ENCODE assay signal across 9 mouse cellular contexts in the genomic region with DNA sequence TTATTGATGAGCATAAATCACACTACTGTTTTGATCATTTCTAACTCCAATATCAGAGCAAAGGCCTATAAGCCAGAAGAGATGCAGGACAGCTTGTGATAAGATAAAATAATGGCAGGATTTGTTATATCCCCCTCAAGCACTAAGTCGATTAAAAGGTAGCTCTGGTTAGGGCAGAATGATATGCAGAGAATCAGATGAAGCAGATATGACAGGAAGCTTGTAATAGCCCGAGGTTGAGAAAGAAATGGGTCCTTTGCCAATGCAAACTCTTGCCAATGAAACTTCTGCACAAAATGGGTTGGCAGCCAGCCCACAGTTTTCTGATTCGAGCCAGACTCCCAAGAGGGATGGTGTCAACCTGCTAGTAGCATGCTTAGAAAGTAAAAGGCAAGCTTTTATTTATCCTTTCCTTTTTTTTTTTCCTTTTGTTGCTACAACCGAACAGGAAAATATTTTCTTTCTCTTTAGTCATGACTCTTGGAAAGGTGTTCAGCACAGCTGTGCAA.
DNase-seq lines count a peak whose midpoint lies in the region; ATAC-seq and TF ChIP-seq lines count a peak whose summit lies in the region.
"Had no signal": no experiment of that assay in that cellular context is flagged by ENCODE, and none has a peak within 500 bp of the region (broad histone marks: within the 10 kb centered on the region; RNA-seq: fewer than 3 reads in every experiment).

No protein-coding gene starts in this region.

- no peak overlapping the region for H3K4me2 ChIP-seq in heart, embryonic 12.5 days
- H3K4me2 ChIP-seq in forebrain, postnatal 0 days (ENCODE audit: low read depth) = no peak overlapping the region
- H3K4me2 ChIP-seq: limb, embryonic 12.5 days had no signal

- WGBS in heart, embryonic 12.5 days = 37% methylated on average over 4 of the region's 4 CpGs
- 22% methylated on average over 4 of the region's 4 CpGs for WGBS in forebrain, postnatal 0 days
- WGBS in large intestine, adult 2 months = 13% methylated on average over 4 of the region's 4 CpGs

- ATAC-seq in heart, embryonic 12.5 days (ENCODE audit: insufficient number of reproducible peaks, low FRiP score) = no peak
- ATAC-seq in forebrain, postnatal 0 days = peak; percentile 63; the same call in 1 of the 2 replicates

- H3K36me3 ChIP-seq in heart, embryonic 12.5 days = no peaks in the 10 kb centered on the region
- no peaks in the 10 kb centered on the region for H3K36me3 ChIP-seq in forebrain, postnatal 0 days (ENCODE audit: insufficient read depth)
- H3K36me3 ChIP-seq: limb, embryonic 12.5 days had no signal

- no peak for TF ChIP-seq CTCF in forebrain, postnatal 0 days (IDR thresholded peaks at IDR 0.05; ENCODE audit: low read depth)

- no peaks in the 10 kb centered on the region for H3K27me3 ChIP-seq in heart, embryonic 12.5 days (replicated peaks)
- H3K27me3 ChIP-seq in forebrain, postnatal 0 days (ENCODE audit: insufficient read depth, low read length) = no peaks in the 10 kb centered on the region
- H3K27me3 ChIP-seq: limb, embryonic 12.5 days had no signal

- no peak overlapping the region for H3K27ac ChIP-seq in heart, embryonic 12.5 days (ENCODE audit: poor library complexity, severe bottlenecking)
- H3K27ac ChIP-seq in forebrain, postnatal 0 days (ENCODE audit: low read depth, low read length) = no peak overlapping the region
- H3K27ac ChIP-seq: limb, embryonic 12.5 days had no signal

- DNase-seq in heart, adult 11 months = peak; percentile 74
- DNase-seq in adipocyte (ENCODE audit: low spot score) = peak; percentile 98
- peak; percentile 83 for DNase-seq in forebrain, postnatal 0 days
- peak; percentile 2 for DNase-seq in large intestine, adult 2 months (ENCODE audit: low read depth, low spot score)
- peak; percentile 40 for DNase-seq in lung, postnatal 36 days
- DNase-seq in spleen, postnatal 4 days (ENCODE audit: low spot score in 2 of 2) = no peak
- no peak for DNase-seq in thymus, postnatal 10 days (ENCODE audit: low spot score in 2 of 2)

- H3K9ac ChIP-seq in heart, embryonic 12.5 days = no peak overlapping the region
- H3K9ac ChIP-seq in forebrain, postnatal 0 days = no peak overlapping the region
- H3K9ac ChIP-seq: limb, embryonic 12.5 days had no signal

- no peaks in the 10 kb centered on the region for H3K9me3 ChIP-seq in heart, embryonic 12.5 days (replicated peaks)
- H3K9me3 ChIP-seq in forebrain, postnatal 0 days (ENCODE audit: low read length) = no peaks in the 10 kb centered on the region
- H3K9me3 ChIP-seq: limb, embryonic 12.5 days had no signal

- H3K4me3 ChIP-seq in heart, embryonic 12.5 days = no peak overlapping the region
- H3K4me3 ChIP-seq in forebrain, postnatal 0 days (ENCODE audit: low read depth, low read length) = no peak overlapping the region
- H3K4me3 ChIP-seq: limb, embryonic 12.5 days had no signal

- no peaks in the 10 kb centered on the region for H3K4me1 ChIP-seq in heart, embryonic 12.5 days (replicated peaks)
- no peaks in the 10 kb centered on the region for H3K4me1 ChIP-seq in forebrain, postnatal 0 days (ENCODE audit: insufficient read depth)
- H3K4me1 ChIP-seq: limb, embryonic 12.5 days had no signal

Comparison
In these comparisons a context has a peak if more than half of its experiments do, and no peak if none do; other contexts are left out.
1. DNase-seq: peak in heart, adult 11 months (single experiment), adipocyte (single experiment), forebrain, postnatal 0 days (single experiment), large intestine, adult 2 months (single experiment) and lung, postnatal 36 days (single experiment); none in spleen, postnatal 4 days (0 of 2) and thymus, postnatal 10 days (0 of 2).